Mouse (Mus musculus): ENCODE data around the gene Ttpal.

Gene Ttpal

DNA sequence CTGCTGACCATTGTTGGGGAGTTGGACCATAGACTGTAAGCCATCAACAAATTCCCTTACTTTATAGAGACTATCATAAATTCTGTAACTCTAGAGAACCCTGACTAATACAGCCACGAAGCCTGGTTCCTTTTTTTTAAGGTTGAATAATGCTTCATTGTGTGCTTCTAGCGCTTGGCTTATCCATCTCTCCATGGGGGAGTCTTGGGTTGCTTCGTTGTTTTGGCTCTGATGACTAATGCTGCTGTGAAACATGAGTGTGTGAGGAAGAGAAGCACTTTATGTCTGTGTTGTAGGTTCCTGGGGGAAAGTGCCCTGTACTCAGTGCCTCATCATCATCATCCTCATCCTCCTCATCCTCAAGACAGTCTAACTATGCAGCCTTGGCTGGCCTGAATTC is 61.8 kb downstream of the Ttpal start:
- no peak for DNase-seq

- no peak for DNase-seq
Measured at GRCm38 (mm10) chr2:163667045-163667444, 64.9 kb downstream of the Ttpal start.
